Comparison of ENCODE assay signal across 22 mouse cellular contexts in the genomic region with DNA sequence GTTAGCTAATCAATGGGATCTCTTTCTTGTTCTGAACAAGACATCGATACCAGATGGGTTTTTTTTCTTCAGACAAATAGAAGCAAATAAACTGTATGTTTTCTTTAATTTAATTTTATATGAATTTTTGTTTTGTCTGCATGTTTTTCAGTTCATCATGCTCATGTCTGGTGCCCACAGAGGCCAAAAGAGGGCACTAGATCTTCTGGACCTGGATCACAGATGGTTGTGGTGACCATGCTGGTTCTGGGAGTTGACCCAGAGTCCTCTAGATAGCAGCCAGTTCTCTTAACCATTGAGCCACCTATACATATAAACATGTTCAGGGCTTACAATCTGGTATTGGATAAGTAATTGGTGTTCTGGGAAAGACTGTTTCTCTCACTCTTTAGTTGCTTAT.
"Had no signal": no experiment of that assay in that cellular context is flagged by ENCODE, and none has a peak within 500 bp of the region (broad histone marks: within the 10 kb centered on the region; RNA-seq: fewer than 3 reads in every experiment).

No protein-coding gene starts in this region.

- H3K36me3 ChIP-seq: kidney, embryonic 15.5 days; lung, embryonic 15.5 days; midbrain, embryonic 10.5 days; neural tube, embryonic 12.5 days; neural tube, embryonic 15.5 days had no signal

- H3K4me1 ChIP-seq: kidney, embryonic 15.5 days; lung, embryonic 15.5 days; megakaryocyte, embryonic 14.5 days; midbrain, embryonic 10.5 days; neural tube, embryonic 12.5 days; neural tube, embryonic 15.5 days had no signal

- H3K27ac ChIP-seq: kidney, embryonic 15.5 days; liver, embryonic 14.5 days; lung, embryonic 15.5 days; midbrain, embryonic 10.5 days; neural tube, embryonic 12.5 days; neural tube, embryonic 15.5 days; stomach, postnatal 0 days had no signal

- H3K4me3 ChIP-seq: kidney, embryonic 15.5 days; lung, embryonic 15.5 days; megakaryocyte, embryonic 14.5 days; midbrain, embryonic 10.5 days; neural tube, embryonic 12.5 days; neural tube, embryonic 15.5 days had no signal

- H3K27me3 ChIP-seq: kidney, embryonic 15.5 days; lung, embryonic 15.5 days; megakaryocyte, embryonic 14.5 days; neural tube, embryonic 12.5 days; neural tube, embryonic 15.5 days had no signal

- DNase-seq: kidney, adult 8-10 months; kidney, postnatal 10 days; kidney, postnatal 36 days; layer of hippocampus, adult 9-11 months; lung, adult 18-20 months; lung, postnatal 10 days; lung, postnatal 36 days; midbrain, embryonic 14.5 days; right cerebral cortex, adult 18-20 months; right cerebral cortex, postnatal 14 days; right cerebral cortex, postnatal 4 days; thymus, adult 2 months; thymus, postnatal 14 days; thymus, postnatal 4 days had no signal

- H3K4me2 ChIP-seq: kidney, embryonic 15.5 days; lung, embryonic 15.5 days; neural tube, embryonic 12.5 days; neural tube, embryonic 15.5 days had no signal

- H3K9me3 ChIP-seq: kidney, embryonic 15.5 days; lung, embryonic 15.5 days; megakaryocyte, embryonic 14.5 days; midbrain, embryonic 10.5 days; neural tube, embryonic 12.5 days; neural tube, embryonic 15.5 days had no signal

- H3K9ac ChIP-seq: kidney, embryonic 15.5 days; liver, embryonic 14.5 days; lung, embryonic 15.5 days; neural tube, embryonic 12.5 days; neural tube, embryonic 15.5 days had no signal
